Comparison of ENCODE assay signal across 24 mouse cellular contexts in genomic region chr11:85928106-85928505, GRCm38 (mm10). TPM values are rescaled to one million over a fixed set of nuclear protein-coding genes. Genes with fewer than 3 reads are reported as not detected.
"Had no signal": no experiment of that assay in that cellular context is flagged by ENCODE, and none has a peak within 500 bp of the region (broad histone marks: within the 10 kb centered on the region; RNA-seq: fewer than 3 reads in every experiment).

No protein-coding gene starts in this region.

- H3K27ac ChIP-seq: lung, embryonic 15.5 days; macrophage; midbrain, embryonic 10.5 days; midbrain, embryonic 12.5 days; neural tube, embryonic 13.5 days; neural tube, embryonic 15.5 days had no signal

- H3K9ac ChIP-seq: lung, embryonic 15.5 days; midbrain, embryonic 12.5 days; neural tube, embryonic 13.5 days; neural tube, embryonic 15.5 days had no signal

- ATAC-seq: lung, postnatal 0 days; midbrain, embryonic 16.5 days had no signal

- H3K4me3 ChIP-seq: lung, embryonic 15.5 days; midbrain, embryonic 10.5 days; midbrain, embryonic 12.5 days; myocyte; neural tube, embryonic 13.5 days; neural tube, embryonic 15.5 days had no signal

- H3K9me3 ChIP-seq: lung, embryonic 15.5 days; midbrain, embryonic 10.5 days; midbrain, embryonic 12.5 days; neural tube, embryonic 13.5 days; neural tube, embryonic 15.5 days had no signal

- DNase-seq: lung, adult 2 months; lung, postnatal 14 days; lung, postnatal 36 days; midbrain, embryonic 14.5 days; retina, postnatal 1 day; right cerebral cortex, adult 18-20 months; right cerebral cortex, postnatal 25 days; right cerebral cortex, postnatal 4 days; spleen, adult 18-20 months; thymus, adult 18-20 months; thymus, postnatal 25 days; thymus, postnatal 4 days had no signal

- H3K36me3 ChIP-seq: lung, embryonic 15.5 days; midbrain, embryonic 10.5 days; midbrain, embryonic 12.5 days; neural tube, embryonic 13.5 days; neural tube, embryonic 15.5 days had no signal

- H3K4me2 ChIP-seq: lung, embryonic 15.5 days; midbrain, embryonic 12.5 days; neural tube, embryonic 13.5 days; neural tube, embryonic 15.5 days had no signal

RNA-seq across cellular contexts. Expression of gene Tbx4, which starts 41.9 kb away (rescaled TPM):
- total RNA-seq: megakaryocyte progenitor cell, adult 5-6 weeks had no signal
- polyA plus RNA-seq: liver, embryonic 16.5 days; macrophage; stomach, embryonic 14.5 days had no signal
